Mouse (Mus musculus) limb, embryonic 15.5 days (tissue): ENCODE results near the gene Ifngr1. TPM values are rescaled to one million over a fixed set of nuclear protein-coding genes. Genes with fewer than 3 reads are reported as not detected.

Experiments used
- ATAC-seq: fragments of 200-750 bp; cut with Nextera tagmentation; 2 replicates; pipeline ENCODE4 v1.8.0; 2017; ENCODE audit warnings: low read depth, moderate TSS enrichment; ENCODE audit not compliant: insufficient number of reproducible peaks, low FRiP score, low TSS enrichment
- H3K27ac ChIP-seq: fragments of 300-500 bp; sonication (generic); 2 replicates; pipeline ENCODE4 v1.5.1; 2015; ENCODE audit warnings: moderate library complexity, mild to moderate bottlenecking, inconsistent platforms
- H3K27me3 ChIP-seq: fragments of 300-500 bp; sonication (generic); 2 replicates; pipeline ENCODE4 v1.6.1; 2015; ENCODE audit warnings: inconsistent platforms
- H3K36me3 ChIP-seq: fragments of 300-500 bp; sonication (generic); 2 replicates; pipeline ENCODE4 v1.6.1; 2015; ENCODE audit warnings: inconsistent platforms
- H3K4me1 ChIP-seq: fragments of 300-500 bp; sonication (generic); 2 replicates; pipeline ENCODE4 v1.6.1; 2015; ENCODE audit warnings: inconsistent platforms
- H3K4me2 ChIP-seq: fragments of 300-500 bp; sonication (generic); 2 replicates; pipeline ENCODE4 v1.6.1; 2015; ENCODE audit warnings: mild to moderate bottlenecking, inconsistent platforms
- H3K4me3 ChIP-seq: fragments of 300-500 bp; sonication (generic); 2 replicates; pipeline ENCODE4 v1.5.1; 2015; ENCODE audit warnings: mild to moderate bottlenecking, inconsistent platforms
- H3K9ac ChIP-seq: fragments of 300-500 bp; sonication (generic); 2 replicates; pipeline ENCODE4 v1.6.1; 2015; ENCODE audit warnings: inconsistent platforms
- H3K9me3 ChIP-seq: fragments of 300-500 bp; sonication (generic); 2 replicates; pipeline ENCODE4 v1.6.1; 2016; ENCODE audit warnings: inconsistent platforms
- WGBS: fragments of 180-500 bp; shearing (Covaris S2); methylation state at CpG from one replicate; pipeline ENCODE4 v1.1.7; 2015; 5-methylcytosine and 5-hydroxymethylcytosine counted together
- polyA plus RNA-seq: library from polyadenylated mRNA; unstranded; fragments of >200 nt; fragmentation: Nextera tagmentation; extraction: Ambion mirVana; gene quantifications from 2 replicates; pipeline ENCODE4 v1.2.1, GENCODE M21; 2015

The Ifngr1 gene
- polyA plus RNA-seq, 1 experiment from 2014 or later: 54.3 TPM

- Histone ChIP-seq H3K9me3 (no peaks in the 10 kb centered on the region), H3K36me3 (peaks cover 13% of the 10 kb centered on the region), H3K4me1 (peaks cover 11% of the 10 kb centered on the region), H3K4me3 (no peak overlapping the region), H3K27me3 (no peaks in the 10 kb centered on the region), H3K9ac (no peak overlapping the region), H3K4me2 (no peak overlapping the region), H3K27ac (peak overlapping the region; percentile 43)
- ATAC-seq: no peak
- 32% methylated on average over 7 of the region's 7 CpGs for WGBS
Measured at GRCm38 (mm10) chr10:19613111-19613753, 21.5 kb downstream of the Ifngr1 start.

GRCm38 (mm10) chr10:19619736-19620135, 28.0 kb downstream of the Ifngr1 start:
- 75% methylated on average over 5 of the region's 5 CpGs for WGBS
- Histone ChIP-seq H3K36me3 (no peaks in the 10 kb centered on the region), H3K9ac (no peak overlapping the region), H3K27ac (no peak overlapping the region), H3K4me3 (no peak overlapping the region), H3K4me1 (no peaks in the 10 kb centered on the region), H3K27me3 (no peaks in the 10 kb centered on the region), H3K4me2 (no peak overlapping the region), H3K9me3 (no peaks in the 10 kb centered on the region)
- ATAC-seq: no peak

GRCm38 (mm10) chr10:19621408-19622048, 29.8 kb downstream of the Ifngr1 start, which contains the start of gene Il22ra2:
Gene Il22ra2, plus strand, starts transcription at chr10:19621998.
- no peak for ATAC-seq
- H3K4me3 ChIP-seq: no peak within 1 kb of the TSS
- WGBS: 80% methylated on average over 2 of the region's 2 CpGs
- no peak within 1 kb of the TSS for H3K4me2 ChIP-seq
- no peak within 1 kb of the TSS for H3K27ac ChIP-seq
- H3K4me1 ChIP-seq: no peaks in the 10 kb centered on the region
- H3K36me3 ChIP-seq: no peaks in the 10 kb centered on the region
- H3K27me3 ChIP-seq: no peaks in the 10 kb centered on the region
- H3K9ac ChIP-seq: no peak within 1 kb of the TSS
- no peaks in the 10 kb centered on the region for H3K9me3 ChIP-seq

- no peak overlapping the region for H3K9ac ChIP-seq
- no peaks in the 10 kb centered on the region for H3K36me3 ChIP-seq
- H3K4me2 ChIP-seq: no peak overlapping the region
- H3K27ac ChIP-seq: no peak overlapping the region
- no peak overlapping the region for H3K4me3 ChIP-seq
- no peaks in the 10 kb centered on the region for H3K27me3 ChIP-seq
- H3K9me3 ChIP-seq: no peaks in the 10 kb centered on the region
- no peaks in the 10 kb centered on the region for H3K4me1 ChIP-seq
- WGBS: 82% methylated on average over 1 of the region's 1 CpGs
- no peak for ATAC-seq
Measured at GRCm38 (mm10) chr10:19624617-19625016, 32.9 kb downstream of the Ifngr1 start.

GRCm38 (mm10) chr10:19627342-19627741, 35.6 kb downstream of the Ifngr1 start:
- ATAC-seq: no peak
- no peak overlapping the region for H3K27ac ChIP-seq
- WGBS: 73% methylated on average over 2 of the region's 2 CpGs
- no peaks in the 10 kb centered on the region for H3K9me3 ChIP-seq
- H3K4me3 ChIP-seq: no peak overlapping the region
- H3K36me3 ChIP-seq: no peaks in the 10 kb centered on the region
- no peak overlapping the region for H3K9ac ChIP-seq
- H3K4me1 ChIP-seq: no peaks in the 10 kb centered on the region
- H3K27me3 ChIP-seq: no peaks in the 10 kb centered on the region
- H3K4me2 ChIP-seq: no peak overlapping the region

- 75% methylated on average over 4 of the region's 4 CpGs for WGBS
- Histone ChIP-seq H3K27me3 (no peaks in the 10 kb centered on the region), H3K27ac (no peak overlapping the region), H3K4me2 (no peak overlapping the region), H3K4me3 (no peak overlapping the region), H3K9ac (no peak overlapping the region), H3K9me3 (no peaks in the 10 kb centered on the region), H3K4me1 (no peaks in the 10 kb centered on the region), H3K36me3 (no peaks in the 10 kb centered on the region)
- ATAC-seq: no peak
Measured at GRCm38 (mm10) chr10:19627748-19628147, 36.0 kb downstream of the Ifngr1 start.

GRCm38 (mm10) chr10:19631616-19632195, 40.0 kb downstream of the Ifngr1 start:
- H3K4me2 ChIP-seq: no peak overlapping the region
- 72% methylated on average over 13 of the region's 13 CpGs for WGBS
- H3K4me3 ChIP-seq: no peak overlapping the region
- no peak overlapping the region for H3K27ac ChIP-seq
- no peaks in the 10 kb centered on the region for H3K9me3 ChIP-seq
- no peak overlapping the region for H3K9ac ChIP-seq
- no peak for ATAC-seq
- no peaks in the 10 kb centered on the region for H3K4me1 ChIP-seq
- no peaks in the 10 kb centered on the region for H3K27me3 ChIP-seq
- H3K36me3 ChIP-seq: no peaks in the 10 kb centered on the region

GRCm38 (mm10) chr10:19638851-19639250, 47.1 kb downstream of the Ifngr1 start:
- no peak for ATAC-seq
- H3K4me2 ChIP-seq: no peak overlapping the region
- H3K36me3 ChIP-seq: no peaks in the 10 kb centered on the region
- H3K4me1 ChIP-seq: no peaks in the 10 kb centered on the region
- no peak overlapping the region for H3K9ac ChIP-seq
- H3K4me3 ChIP-seq: no peak overlapping the region
- WGBS: 85% methylated on average over 5 of the region's 5 CpGs
- no peak overlapping the region for H3K27ac ChIP-seq
- H3K27me3 ChIP-seq: no peaks in the 10 kb centered on the region
- no peaks in the 10 kb centered on the region for H3K9me3 ChIP-seq

GRCm38 (mm10) chr10:19639630-19640029, 47.9 kb downstream of the Ifngr1 start:
- 94% methylated on average over 1 of the region's 1 CpGs for WGBS

GRCm38 (mm10) chr10:19645119-19645518, 53.4 kb downstream of the Ifngr1 start:
- WGBS: 82% methylated on average over 2 of the region's 2 CpGs
- no peak overlapping the region for H3K27ac ChIP-seq
- no peak for ATAC-seq
- no peaks in the 10 kb centered on the region for H3K4me1 ChIP-seq
- H3K4me3 ChIP-seq: no peak overlapping the region
- no peak overlapping the region for H3K9ac ChIP-seq
- H3K27me3 ChIP-seq: no peaks in the 10 kb centered on the region
- no peaks in the 10 kb centered on the region for H3K9me3 ChIP-seq
- H3K4me2 ChIP-seq: no peak overlapping the region
- no peaks in the 10 kb centered on the region for H3K36me3 ChIP-seq

More at GRCm38 (mm10) chr10:19639630-19640029, 47.9 kb downstream of the Ifngr1 start:
- H3K27me3 ChIP-seq: no peaks in the 10 kb centered on the region
- no peak overlapping the region for H3K27ac ChIP-seq
- no peak overlapping the region for H3K9ac ChIP-seq
- H3K4me2 ChIP-seq: no peak overlapping the region
- no peaks in the 10 kb centered on the region for H3K36me3 ChIP-seq
- no peak overlapping the region for H3K4me3 ChIP-seq
- no peaks in the 10 kb centered on the region for H3K4me1 ChIP-seq
- ATAC-seq: no peak
- no peaks in the 10 kb centered on the region for H3K9me3 ChIP-seq

- H3K27me3 ChIP-seq: no peaks in the 10 kb centered on the region
- no peak overlapping the region for H3K27ac ChIP-seq
- WGBS: 81% methylated on average over 9 of the region's 9 CpGs
- H3K9ac ChIP-seq: no peak overlapping the region
- no peaks in the 10 kb centered on the region for H3K9me3 ChIP-seq
- H3K4me2 ChIP-seq: no peak overlapping the region
- ATAC-seq: no peak
- H3K4me3 ChIP-seq: no peak overlapping the region
- no peaks in the 10 kb centered on the region for H3K36me3 ChIP-seq
- no peaks in the 10 kb centered on the region for H3K4me1 ChIP-seq
Measured at GRCm38 (mm10) chr10:19657426-19657825, 65.7 kb downstream of the Ifngr1 start.
